Mouse (Mus musculus) testis, postnatal 14 days (tissue): ENCODE data around the gene 2310022A10Rik.

Experiments used
- DNase-seq: peaks from one replicate; pipeline ENCODE4 v3.0.0; 2021; ENCODE audit warnings: low spot score

Gene 2310022A10Rik

GRCm38 (mm10) chr7:27552931-27553513 lies at the start of gene 2310022A10Rik, which contains the start of gene Pld3:
Gene 2310022A10Rik (plus strand): TSS chr7:27553233.
Gene Pld3 (minus strand): TSS chr7:27553218.
- peak; percentile 93 for DNase-seq

GRCm38 (mm10) chr7:27506765-27507370 lies 46.2 kb upstream of the 2310022A10Rik start:
- DNase-seq = no peak

GRCm38 (mm10) chr7:27507711-27508647 lies 45.1 kb upstream of the 2310022A10Rik start:
- DNase-seq = peak; percentile 97

- peak; percentile 63 for DNase-seq
Observed at GRCm38 (mm10) chr7:27508648-27509005, 44.4 kb upstream of the 2310022A10Rik start.

GRCm38 (mm10) chr7:27510809-27511208 lies 42.2 kb upstream of the 2310022A10Rik start:
- no peak for DNase-seq

GRCm38 (mm10) chr7:27514961-27515360 lies 38.1 kb upstream of the 2310022A10Rik start:
- no peak for DNase-seq

GRCm38 (mm10) chr7:27518314-27518713 lies 34.7 kb upstream of the 2310022A10Rik start:
- no peak for DNase-seq

- DNase-seq = no peak
Observed at GRCm38 (mm10) chr7:27520104-27520503, 32.9 kb upstream of the 2310022A10Rik start.

GRCm38 (mm10) chr7:27520599-27520998 lies 32.4 kb upstream of the 2310022A10Rik start:
- no peak for DNase-seq

- no peak for DNase-seq
Observed at GRCm38 (mm10) chr7:27522967-27523366, 30.1 kb upstream of the 2310022A10Rik start, which contains the start of gene Hipk4. Gene Hipk4 (plus strand): TSS chr7:27523267.

GRCm38 (mm10) chr7:27523805-27524204 lies 29.2 kb upstream of the 2310022A10Rik start:
- no peak for DNase-seq

GRCm38 (mm10) chr7:27526039-27526827 lies 26.8 kb upstream of the 2310022A10Rik start:
- peak; percentile 57 for DNase-seq

GRCm38 (mm10) chr7:27529070-27529469 lies 24.0 kb upstream of the 2310022A10Rik start:
- no peak for DNase-seq

- no peak for DNase-seq
Observed at GRCm38 (mm10) chr7:27530937-27531336, 22.1 kb upstream of the 2310022A10Rik start.

- DNase-seq = no peak
Observed at GRCm38 (mm10) chr7:27531707-27532106, 21.3 kb upstream of the 2310022A10Rik start.

GRCm38 (mm10) chr7:27532480-27533050 lies 20.5 kb upstream of the 2310022A10Rik start:
- DNase-seq = no peak

- no peak for DNase-seq
Observed at GRCm38 (mm10) chr7:27535386-27535785, 17.6 kb upstream of the 2310022A10Rik start.

- DNase-seq = no peak
Observed at GRCm38 (mm10) chr7:27536618-27537017, 16.4 kb upstream of the 2310022A10Rik start.

- DNase-seq = no peak
Observed at GRCm38 (mm10) chr7:27537998-27538397, 15.0 kb upstream of the 2310022A10Rik start.

GRCm38 (mm10) chr7:27538797-27539196 lies 14.2 kb upstream of the 2310022A10Rik start:
- DNase-seq = no peak

- no peak for DNase-seq
Observed at GRCm38 (mm10) chr7:27540521-27540920, 12.5 kb upstream of the 2310022A10Rik start.
